Mouse (Mus musculus): Measurements from ENCODE around the gene Ddc. TPM values are rescaled to one million over a fixed set of nuclear protein-coding genes. Genes with fewer than 3 reads are reported as not detected.

The Ddc gene
- polyA plus RNA-seq, 1 experiment from 2014 or later: 46.3 TPM

DNA sequence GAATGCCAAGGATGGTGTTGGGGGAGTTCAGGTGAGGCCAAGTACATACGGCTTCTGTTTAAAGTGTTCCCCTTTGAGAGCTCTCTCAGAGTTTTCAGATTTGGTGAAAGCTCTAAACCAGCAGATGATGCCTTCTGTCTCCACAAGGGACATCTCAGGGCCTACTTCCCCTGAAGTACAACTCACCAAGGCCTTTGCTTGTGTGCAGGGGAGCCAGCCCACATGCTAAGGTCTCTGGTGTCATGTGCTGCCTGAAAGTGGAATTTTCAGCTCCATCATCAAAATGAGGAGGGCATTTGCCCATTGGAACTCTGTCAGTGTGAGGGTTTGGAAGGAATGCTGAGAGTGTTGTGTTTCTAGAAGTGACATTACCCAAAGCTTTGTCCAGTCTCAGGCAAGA lies 132.5 kb downstream of the Ddc start:
- H3K27ac ChIP-seq: no peak overlapping the region
- no peaks in the 10 kb centered on the region for H3K9me3 ChIP-seq
- WGBS: 85% methylated on average over 1 of the region's 1 CpGs
- H3K4me2 ChIP-seq (replicated peaks): no peak overlapping the region
- H3K4me1 ChIP-seq (replicated peaks): no peaks in the 10 kb centered on the region
- no peaks in the 10 kb centered on the region for H3K36me3 ChIP-seq
- no peak overlapping the region for H3K9ac ChIP-seq
- H3K4me3 ChIP-seq (replicated peaks): no peak overlapping the region
- H3K27me3 ChIP-seq (replicated peaks): no peaks in the 10 kb centered on the region
- no peak for ATAC-seq

Other genes with a start within 250 kb of the Ddc start
- 1.5 and 1.7 TPM in 2 replicates for gene Ikzf1, start 213.1 kb downstream of the Ddc start, polyA plus RNA-seq (2015; fragmentation: Nextera tagmentation; extraction: Ambion mirVana)
- 46.9 and 52.8 TPM in 2 replicates for gene Fignl1, start 89.2 kb downstream of the Ddc start, polyA plus RNA-seq (2015; fragmentation: Nextera tagmentation; extraction: Ambion mirVana)
- gene Grb10, start 140.5 kb upstream of the Ddc start, polyA plus RNA-seq (2015; fragmentation: Nextera tagmentation; extraction: Ambion mirVana): 313 and 347 TPM in 2 replicates

All from intestine, embryonic 15.5 days (tissue).